Mouse (Mus musculus) G1E (cell line): ENCODE results near the gene Tet2.

Source experiments
- CTCF ChIP-seq: IDR thresholded peaks from 2 replicates; pipeline ENCODE4 v1.5.1; 2012; ENCODE audit warnings: low read depth, low read length, inconsistent platforms, mixed read lengths
- GATA1 ChIP-seq: IDR thresholded peaks from 2 replicates; pipeline ENCODE4 v1.6.1; 2012; ENCODE audit warnings: borderline replicate concordance, low read length, inconsistent platforms, mixed read lengths

GRCm38 (mm10) chr3:133496953-133497352 is 48.0 kb downstream of the Tet2 start:
- TF ChIP-seq CTCF = no peak
- TF ChIP-seq GATA1 = no peak
